Mouse (Mus musculus): ENCODE results near the gene Cenps. TPM values are rescaled to one million over a fixed set of nuclear protein-coding genes. Genes with fewer than 3 reads are reported as not detected.
A peak's percentile ranks its signal among the peaks of the same experiment; 100 is the strongest.

The Cenps gene
- total RNA-seq, 2 experiments from 2014 or later = 10.8 to 11.3 TPM

DNA sequence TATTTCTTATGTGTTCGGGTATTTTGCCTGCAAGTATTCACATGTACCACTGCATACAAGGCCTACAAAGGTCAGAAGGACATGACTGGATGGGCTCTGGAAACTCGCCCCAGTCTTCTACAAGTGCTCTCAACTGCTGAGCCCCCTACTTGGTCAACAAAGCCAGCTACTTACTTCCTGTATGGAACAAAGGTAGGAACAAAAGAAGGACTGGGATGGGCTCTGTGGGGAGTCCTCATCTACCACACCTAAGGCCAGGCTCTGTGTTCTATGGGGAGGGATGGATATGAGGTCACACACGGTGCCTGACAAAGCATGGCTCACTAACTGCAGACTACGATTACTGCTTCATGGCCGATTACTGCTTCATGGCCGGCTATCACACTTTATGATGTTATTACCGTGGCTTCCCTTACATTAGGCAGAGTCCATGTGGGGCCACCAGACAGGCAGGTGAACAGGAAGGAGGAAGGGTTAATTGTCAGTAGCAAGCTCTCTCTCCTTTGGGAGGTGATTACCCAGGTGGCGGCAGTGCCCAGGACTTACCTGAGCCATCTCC is 20.1 kb upstream of the Cenps start:
- no peak for DNase-seq

DNA sequence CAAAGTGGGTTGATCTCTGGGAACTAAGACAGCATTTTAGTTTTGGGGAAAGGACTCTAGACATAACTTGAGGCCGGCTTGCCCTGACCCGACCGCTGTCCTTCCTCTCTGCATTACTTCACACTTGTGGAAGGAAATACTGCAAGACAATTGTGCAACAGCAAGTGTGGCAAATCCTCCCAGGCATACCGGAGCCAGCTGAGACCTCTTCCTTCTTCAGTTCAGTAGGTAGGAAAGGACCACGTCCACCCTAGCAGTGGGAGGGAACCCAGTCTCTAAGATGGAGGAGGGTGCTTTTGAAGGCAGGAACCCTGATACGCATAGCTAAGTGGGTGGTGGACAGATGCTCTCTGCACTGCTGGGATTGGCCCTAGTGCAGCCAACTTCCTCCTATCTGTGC is 18.3 kb upstream of the Cenps start:
- peak in 1 of 2 experiments; percentile 28 for DNase-seq

DNA sequence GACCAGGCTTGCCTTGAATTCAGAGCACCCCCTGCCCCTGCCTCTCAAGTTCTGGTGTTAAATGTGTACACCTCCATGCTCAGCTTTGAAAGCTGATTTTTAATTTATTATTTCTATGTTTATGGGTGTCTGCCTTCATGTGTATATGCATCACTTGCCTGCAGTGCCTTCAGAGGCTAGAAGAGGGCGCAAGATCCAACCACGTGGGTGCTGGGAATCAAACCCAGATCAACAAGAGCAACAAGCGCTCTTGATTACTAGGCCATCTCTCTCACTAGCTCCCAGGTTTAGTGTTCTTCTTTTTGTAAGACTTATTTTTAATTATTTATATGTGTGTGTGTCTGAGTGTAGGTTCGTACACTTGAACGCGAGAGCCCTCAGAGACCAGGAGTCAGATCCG is 17.4 kb upstream of the Cenps start:
- DNase-seq = no peak

DNA sequence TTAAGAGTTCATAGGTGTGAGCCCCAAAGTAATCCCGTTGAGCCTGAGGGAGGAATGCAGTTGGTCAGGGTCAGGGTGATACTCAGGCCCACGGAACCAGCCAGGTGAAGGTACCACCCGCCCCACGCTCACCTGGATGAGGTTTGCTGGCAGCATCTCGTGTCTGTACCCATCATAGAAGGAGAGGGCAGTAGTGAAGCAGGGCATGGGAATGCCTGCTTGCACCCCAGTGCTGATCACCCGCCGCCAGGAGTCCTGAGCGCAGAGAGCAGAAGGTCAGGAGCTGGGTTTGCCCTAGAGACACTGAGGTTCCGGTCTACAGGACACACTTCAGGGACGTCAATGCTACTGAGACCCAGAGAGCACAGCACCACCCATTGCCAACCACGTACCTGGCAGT is 13.3 kb upstream of the Cenps start:
- DNase-seq = no peak

DNA sequence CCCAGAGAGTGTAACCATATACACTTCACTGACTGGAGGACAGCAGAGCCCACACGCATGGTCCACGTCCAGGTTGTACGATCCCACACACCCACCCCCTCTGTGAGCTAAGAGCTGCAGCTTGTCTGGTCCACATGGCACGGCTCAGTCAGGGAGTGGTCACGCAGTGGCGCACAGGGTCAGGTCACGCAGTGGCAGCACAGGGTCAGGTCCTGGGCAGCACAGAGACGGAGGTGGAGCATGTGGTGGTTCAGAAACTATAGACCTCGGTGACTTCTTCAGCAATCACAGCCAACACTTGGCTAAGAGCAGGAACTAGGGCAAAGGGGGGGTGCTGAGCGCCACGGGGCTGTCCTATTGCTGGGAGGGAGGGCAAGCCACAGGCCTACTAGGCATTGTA is 12.8 kb upstream of the Cenps start:
- peak; percentile 57 to 71 for DNase-seq

DNA sequence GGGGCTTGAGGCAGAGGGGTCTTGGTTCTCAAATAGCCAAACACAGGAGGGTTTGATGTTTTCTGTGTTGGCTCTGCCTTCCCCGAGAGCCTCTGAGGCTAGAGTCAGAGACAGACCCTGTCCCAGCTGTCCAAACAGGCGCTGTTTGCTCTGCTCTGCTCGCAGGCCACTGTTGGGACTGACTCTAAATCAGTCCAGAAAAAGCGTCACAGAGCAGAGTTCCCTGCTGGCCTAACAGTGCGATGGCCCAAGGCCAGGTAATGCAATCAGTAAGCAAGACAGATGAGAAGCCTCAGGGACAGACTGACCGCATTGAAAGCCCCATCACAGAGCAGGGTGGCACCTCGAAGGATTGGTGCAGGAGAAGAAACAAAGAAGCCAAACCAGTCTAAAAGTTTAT is 12.2 kb upstream of the Cenps start:
- peak; percentile 81 to 83 for DNase-seq

DNA sequence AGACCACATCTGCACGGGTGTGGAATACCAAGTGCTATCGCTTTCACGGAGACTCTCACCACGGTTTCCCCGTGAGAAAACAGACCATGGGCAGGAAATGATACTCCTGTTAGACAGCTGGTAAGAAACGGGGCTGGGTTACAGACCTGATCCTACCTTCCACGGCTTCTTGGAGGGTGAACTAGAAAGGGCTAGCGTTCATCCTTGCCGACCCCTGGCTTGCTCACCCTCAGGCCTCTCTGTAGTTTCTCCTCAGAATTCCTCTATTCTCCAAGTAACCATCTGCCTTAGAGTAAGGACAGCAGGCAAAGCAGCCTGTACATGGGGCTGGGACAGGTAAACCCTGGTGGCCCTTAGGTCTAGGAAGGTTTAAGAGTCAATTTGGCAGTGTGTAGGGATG is 11.8 kb upstream of the Cenps start:
- DNase-seq = no peak

DNA sequence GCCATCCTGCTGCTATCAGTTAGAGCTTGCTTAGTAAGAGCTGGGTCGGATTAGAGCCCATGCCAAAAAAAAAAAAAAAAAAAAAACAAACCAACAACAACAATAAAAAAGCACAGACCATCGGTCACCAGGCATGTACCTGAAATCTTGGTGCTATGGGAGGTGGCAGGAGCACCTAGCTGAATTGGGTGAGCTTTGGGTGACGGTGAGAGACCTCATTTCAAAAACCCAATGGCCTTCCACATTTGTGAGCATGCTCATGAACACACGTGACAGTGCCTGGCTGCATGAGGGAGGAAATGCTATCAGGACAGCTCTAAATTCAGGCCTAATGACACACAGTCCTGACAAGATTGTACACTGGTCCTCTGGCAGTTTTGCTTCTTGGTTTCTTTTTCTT is 10.7 kb upstream of the Cenps start:
- no peak for DNase-seq

DNA sequence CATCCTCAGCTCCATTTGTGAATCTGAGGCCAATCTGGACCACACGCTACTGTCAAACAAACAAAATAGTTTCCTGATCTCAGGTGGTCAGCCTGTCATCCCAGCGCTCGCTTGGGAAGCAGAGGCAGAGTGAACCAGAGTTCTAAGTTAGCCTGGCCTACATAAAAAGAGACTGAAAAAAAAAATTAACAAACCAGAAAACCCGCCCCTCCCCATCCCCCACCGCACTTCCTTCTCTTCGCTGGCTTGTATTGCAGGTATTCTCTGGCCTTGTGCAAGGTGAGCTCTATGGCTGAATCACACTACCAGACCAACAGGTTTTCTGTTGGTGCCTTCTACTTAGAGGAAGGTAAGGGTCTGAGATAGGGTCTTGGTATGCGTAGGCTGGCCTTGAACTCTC is 10.1 kb upstream of the Cenps start:
- DNase-seq = no peak

DNA sequence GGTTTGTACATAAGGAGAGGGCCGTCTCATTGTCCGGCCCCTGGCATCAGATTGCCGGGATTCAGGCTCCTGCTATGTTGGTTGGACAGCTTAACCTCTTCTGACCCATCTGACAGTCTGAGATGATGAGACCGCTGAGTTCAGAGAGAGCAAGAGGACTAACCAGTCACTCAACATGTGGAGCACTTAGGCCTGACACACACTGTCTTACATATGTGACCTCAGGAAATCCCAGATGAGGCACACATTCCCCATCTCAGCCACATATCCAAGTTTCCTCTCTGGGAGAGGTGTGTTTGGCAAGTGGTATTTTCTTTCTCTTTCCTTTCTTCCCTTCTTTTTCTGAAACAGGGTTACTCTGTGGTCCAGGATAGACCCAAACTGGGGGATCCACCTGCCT is 7.7 kb upstream of the Cenps start:
- DNase-seq = no peak

DNA sequence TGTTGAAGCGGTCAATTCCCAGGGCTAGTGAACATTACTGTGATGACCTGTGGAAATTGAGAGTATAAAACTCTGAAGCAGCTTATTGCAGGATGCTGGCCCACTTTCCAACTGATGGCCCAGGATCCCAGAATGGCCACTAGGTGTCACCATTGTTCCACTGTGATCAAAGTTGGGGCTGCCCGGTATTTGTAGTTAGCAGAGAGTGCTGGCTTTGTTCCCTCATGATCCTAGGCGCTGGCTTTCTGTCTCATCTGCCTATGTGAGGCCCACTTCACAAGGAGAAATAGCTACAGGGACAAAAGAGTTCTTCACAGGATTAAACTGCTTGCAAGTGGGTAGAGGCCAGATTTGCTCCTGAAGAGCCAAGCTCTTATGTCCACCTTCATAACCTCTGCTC is 7.0 kb upstream of the Cenps start:
- DNase-seq = peak; percentile 81 to 82

DNA sequence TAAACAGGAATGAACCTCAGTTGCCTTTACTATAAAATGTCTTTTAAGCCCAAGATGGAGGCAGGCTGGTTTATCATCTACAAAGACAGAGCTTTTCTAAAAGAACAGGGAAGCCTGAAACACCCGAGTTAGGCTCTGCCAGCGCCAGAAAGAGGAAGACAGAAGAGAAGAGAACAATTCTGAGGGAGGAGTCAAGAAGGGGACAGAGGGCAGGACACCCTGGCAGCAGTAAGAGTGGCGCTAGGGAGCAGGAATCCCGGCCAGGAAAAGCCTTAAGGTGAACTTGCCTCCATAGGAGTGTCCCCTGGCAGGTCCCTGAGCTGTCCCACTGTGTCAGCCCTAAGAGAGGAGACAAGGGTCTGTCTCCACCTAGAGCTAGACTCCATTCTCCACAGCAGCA is 6.2 kb upstream of the Cenps start:
- no peak for DNase-seq

DNA sequence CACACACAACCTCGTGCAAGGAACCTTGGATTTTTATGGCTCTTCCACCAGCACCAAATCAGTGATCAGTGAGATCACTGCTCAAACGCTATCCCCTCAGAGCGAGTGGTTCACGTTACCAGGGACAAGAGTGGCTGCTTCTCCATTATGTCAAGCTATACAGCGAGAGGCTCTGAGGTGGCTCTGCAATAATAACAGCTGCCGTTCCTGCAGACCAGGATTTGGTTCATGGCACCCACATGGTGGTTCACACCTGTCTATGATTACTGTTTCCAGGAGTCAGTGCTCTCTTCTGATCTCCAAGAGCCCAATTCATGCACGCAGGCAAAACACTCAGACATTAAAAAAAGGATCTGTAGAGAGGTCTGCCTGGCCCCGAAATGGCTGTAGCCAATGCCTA is 1.1 kb upstream of the Cenps start:
- no peak for DNase-seq

DNA sequence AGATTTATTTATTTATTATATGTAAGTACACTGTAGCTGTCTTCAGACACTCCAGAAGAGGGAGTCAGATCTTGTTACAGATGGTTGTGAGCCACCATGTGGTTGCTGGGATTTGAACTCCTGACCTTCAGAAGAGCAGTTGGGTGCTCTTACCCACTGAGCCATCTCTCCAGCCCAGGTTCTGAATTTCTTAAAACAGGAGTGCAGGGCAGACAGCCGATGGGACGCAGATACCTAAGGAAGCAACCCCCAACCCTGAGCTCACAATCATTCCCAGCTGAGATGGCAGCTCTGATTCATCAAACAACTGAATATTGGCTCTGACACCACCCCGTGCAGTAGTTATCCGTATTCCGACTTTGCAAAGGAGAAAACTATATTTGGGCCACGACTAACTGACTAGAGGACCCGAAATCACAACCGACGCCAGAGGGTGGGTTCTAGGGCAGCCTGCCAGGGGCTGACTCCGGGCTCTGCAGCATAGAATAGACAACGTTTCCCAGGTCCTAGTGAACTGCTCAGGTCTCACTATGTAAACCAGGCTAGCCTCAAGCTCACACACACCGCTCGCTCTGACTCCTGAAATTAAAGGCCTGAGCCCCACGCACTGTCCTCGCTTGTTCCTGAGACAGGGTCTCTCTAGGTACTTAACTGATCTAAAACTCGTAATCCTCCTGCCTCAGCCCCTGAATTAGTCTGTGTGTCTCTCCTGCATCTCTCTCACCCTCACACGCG is 1.1 kb downstream of the Cenps start:
- DNase-seq = no peak

DNA sequence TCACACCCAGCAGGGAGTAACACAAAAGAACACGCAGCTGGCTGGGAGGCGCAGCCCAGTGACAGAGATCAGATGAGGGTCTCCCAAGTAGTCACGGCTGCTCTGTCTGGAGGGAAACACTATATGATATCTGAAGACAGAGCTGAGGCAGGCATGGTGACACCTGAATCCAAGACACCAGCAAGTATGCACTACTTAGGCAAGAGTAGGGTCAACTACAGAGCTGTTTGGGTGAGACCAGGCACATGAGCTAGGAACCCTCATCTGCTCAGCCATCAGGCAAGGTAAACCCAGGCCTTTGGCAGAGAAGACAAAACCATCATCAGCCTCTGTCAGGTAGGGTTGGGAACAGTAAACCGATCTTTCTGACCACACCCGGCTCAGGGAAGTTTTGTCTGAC is 4.0 kb downstream of the Cenps start:
- DNase-seq = no peak

DNA sequence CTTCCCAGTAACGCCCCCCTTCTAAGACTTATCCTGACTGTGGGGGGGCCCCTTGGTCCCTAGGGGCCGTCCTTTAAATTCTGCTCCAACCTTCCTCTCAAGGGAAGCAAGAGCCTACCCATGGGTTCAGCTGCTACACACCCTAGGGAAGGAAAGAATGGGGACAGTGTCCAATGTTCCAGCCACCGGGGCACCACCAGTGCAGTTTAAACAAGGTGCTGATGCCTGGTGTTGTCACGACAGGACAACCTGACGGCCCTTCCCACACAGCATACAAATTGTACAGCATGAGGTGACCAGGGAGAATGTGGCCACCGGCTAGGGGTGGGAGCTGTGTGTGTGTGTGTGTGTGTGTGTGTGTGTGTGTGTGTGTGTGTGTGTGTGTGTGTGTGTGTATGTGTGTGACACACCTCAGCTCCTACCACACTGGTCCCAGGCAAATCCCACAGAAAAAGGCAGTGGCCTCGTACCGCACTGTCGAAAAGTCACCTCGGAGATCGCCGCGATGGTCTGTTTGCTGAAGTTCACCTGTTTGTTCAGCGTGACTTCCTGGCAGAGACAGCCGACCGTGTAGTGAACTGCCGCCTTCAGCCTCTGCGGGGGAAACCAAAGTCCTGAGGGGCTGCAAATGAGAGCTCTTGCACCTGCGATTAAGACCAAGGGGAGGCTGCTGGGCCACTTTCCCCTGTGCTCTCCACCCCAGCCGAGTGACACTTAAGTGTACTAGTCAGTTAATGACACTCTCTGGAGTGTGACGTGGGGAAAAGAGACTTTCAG is 5.5 kb downstream of the Cenps start:
- DNase-seq = no peak

DNA sequence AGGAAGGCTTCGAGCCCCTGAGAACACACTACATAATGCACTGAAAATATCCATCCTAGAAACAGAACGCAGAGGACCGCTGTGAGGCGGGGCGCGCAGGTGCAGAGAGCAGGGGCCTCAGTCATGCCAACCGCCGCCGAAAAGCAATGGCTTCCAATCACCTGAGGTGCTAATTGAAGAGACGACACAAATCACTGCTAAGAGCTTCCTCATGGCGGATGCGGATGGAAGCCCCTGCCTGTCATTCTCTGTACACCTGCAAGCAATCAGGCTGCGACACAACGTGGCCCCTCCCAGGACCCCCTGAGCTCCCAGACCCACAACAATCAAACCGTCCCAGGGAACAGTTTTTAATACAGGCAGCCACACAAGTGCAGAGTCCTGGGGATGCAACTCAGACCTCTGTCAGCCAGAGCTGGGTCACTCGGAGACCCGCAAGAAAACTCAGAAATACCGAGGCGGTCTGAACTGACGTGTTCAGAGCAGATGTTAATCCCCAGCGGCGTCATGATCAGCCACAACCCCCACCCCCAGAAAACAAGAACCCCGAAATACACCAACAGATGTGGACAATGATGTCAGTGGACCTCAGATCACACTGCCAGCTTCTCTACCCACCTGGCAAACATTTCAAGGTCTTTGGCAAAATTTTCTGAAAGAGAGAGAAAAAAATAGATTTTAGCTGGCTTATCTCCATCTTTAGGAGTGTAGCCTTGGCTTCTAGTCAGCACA is 6.2 kb downstream of the Cenps start:
- no peak for DNase-seq

DNA sequence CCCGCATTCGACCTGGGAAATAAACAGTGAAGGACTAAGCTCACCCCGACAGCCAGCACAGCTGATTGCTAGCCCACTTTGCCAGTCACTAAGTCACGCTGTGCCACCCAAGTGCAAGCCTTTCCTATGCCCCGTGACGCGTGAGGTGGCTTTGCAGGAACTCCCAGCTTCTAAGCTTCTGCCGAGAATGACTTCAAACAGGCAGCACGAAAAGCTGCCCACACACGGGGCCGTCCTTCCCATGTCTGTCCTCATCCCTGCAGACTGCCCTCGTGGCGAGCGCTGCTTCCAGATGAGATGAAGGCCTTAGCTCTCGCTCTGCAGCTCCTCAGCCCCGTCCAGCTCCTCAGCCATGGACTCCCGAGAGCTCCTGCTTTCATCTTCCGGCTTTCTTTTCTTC is 9.0 kb downstream of the Cenps start:
- DNase-seq = no peak

DNA sequence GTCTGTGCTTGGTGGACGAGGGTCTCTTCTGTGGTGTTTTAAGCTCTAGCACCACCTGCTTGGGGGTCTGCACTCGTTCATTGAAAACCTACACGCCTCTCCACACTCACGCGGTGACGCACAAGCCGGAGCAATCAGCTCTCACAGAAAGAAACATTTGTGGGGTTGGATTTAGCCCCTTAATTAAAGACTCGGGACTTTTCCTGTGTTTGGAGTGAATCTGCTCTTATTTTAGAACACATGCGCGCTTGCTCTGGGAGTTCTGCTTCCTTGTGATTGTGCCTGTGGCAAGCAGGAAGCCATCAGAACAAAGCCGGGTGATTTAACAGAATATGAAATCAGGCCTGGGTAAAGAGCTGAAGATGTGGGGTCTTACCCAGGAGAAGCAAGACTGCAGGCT is 10.8 kb downstream of the Cenps start, which contains the start of gene Cort:
Gene Cort (minus strand): TSS at position 101 of the 400 bp plus-strand sequence.
- no peak for DNase-seq

DNA sequence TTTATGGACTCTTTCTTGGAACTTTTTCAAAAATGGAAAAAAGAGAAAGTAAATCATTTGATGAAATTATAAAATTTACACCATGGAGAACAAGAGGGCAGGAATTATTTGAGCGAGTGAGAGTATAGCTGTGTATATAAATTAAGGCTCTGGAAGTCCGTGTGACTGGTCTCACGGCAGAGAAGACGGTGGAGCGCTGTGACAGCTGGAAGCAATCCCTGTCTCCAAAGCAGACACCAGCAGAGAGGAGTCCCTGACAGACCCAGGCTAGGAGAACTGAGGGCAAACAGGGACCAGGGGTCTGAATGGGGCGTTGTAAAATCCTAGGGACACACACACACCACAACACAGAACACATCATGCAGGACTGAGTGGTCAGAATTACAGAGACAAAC is 11.3 kb downstream of the Cenps start:
- DNase-seq = no peak

DNA sequence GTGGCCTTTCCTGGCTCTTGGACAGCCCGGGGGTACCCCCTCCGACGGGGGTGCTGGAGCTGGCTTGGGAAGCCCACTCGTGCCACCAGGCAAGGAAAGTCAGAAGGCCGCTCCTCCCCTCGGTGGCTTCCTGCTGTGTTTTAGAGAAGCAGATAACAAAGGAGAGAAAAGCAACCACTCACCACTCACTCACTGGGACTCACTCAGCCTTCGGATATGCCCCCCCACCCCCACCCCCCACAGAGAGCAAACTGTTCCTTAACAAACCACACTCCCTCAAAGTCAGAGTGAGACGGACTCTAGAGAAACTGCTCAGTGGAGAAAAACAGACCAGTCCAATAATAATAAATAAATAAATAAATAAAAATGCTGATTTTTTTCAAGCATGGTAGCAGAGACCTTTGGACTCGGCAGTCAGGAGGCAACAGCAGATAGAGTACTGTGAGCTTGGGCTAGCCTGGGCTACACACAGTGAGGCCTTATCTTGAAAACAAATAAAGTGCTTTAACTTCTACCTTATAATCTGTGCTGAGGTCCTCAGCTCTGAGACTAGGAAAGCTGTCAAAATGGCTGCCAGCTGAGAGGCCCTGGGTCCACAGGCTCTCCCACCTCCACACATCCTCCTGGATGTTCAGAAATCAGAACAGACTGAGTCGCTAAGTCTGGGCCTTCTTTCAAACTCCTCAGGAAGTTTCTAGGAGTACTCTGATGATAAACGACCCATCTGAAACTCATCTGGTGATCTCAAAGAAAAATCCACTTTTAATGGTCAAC is 11.9 kb downstream of the Cenps start:
- DNase-seq = no peak

DNA sequence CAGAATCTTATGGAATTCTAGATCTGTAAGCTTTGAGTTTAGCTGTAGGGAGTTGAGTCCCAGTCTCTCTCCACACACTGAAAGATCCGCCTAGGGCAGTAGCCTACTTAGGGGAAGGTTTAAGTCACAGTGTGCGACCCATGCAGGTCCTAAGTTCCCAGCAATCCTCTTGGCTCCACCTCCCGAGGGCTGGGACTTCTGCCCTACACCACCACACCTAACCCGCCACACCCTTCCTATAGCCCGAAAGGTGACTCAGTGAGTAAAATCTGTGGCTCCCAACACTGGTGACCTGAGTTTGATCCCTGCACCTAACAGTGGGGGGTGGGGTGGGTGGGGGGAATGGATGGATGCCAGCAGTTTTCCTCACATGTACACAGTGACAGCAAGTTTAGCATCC is 14.0 kb downstream of the Cenps start:
- no peak for DNase-seq

Data from adrenal gland, postnatal 36 days (tissue).